Mouse (Mus musculus) hindbrain, embryonic 13.5 days (tissue): ENCODE measurements around the gene Asgr2. TPM values are rescaled to one million over a fixed set of nuclear protein-coding genes. Genes with fewer than 3 reads are reported as not detected.

Experiments used
- polyA plus RNA-seq: library from polyadenylated mRNA; unstranded; fragments of >200 nt; fragmentation: Nextera tagmentation; extraction: Ambion mirVana; gene quantifications from 2 replicates; pipeline ENCODE4 v1.2.1, GENCODE M21; 2015

Asgr2 gene
- polyA plus RNA-seq, 1 experiment from 2014 or later = not detected

Other genes with a start within 250 kb of the Asgr2 start
- gene Plscr3, start 246.3 kb upstream of the Asgr2 start, polyA plus RNA-seq = 51.7 and 53.7 TPM in 2 replicates
- gene Tnk1, start 233.9 kb upstream of the Asgr2 start, polyA plus RNA-seq = 0.13 and 0.23 TPM in 2 replicates
- gene Tmem95, start 214.6 kb upstream of the Asgr2 start, polyA plus RNA-seq = not detected in 2 replicates
- 2.0 and 2.5 TPM in 2 replicates for gene Kctd11, start 211.2 kb upstream of the Asgr2 start, polyA plus RNA-seq
- gene Acap1, start 197.1 kb upstream of the Asgr2 start, polyA plus RNA-seq = 0.17 and 0.52 TPM in 2 replicates
- 10.3 and 11.7 TPM in 2 replicates for gene 2810408A11Rik, start 191.7 kb upstream of the Asgr2 start, polyA plus RNA-seq
- gene Neurl4, start 191.6 kb upstream of the Asgr2 start, polyA plus RNA-seq = 18.8 and 22.6 TPM in 2 replicates
- gene Gps2, start 178.8 kb upstream of the Asgr2 start, polyA plus RNA-seq = 72.4 and 77.3 TPM in 2 replicates
- 1,129 and 1,134 TPM in 2 replicates for gene Eif5a, start 170.7 kb upstream of the Asgr2 start, polyA plus RNA-seq
- 4.0 and 7.1 TPM in 2 replicates for gene Ybx2, start 156.8 kb upstream of the Asgr2 start, polyA plus RNA-seq
- 3.9 and 4.0 TPM in 2 replicates for gene Slc2a4, start 144.5 kb upstream of the Asgr2 start, polyA plus RNA-seq
- gene Cldn7, start 127.9 kb upstream of the Asgr2 start, polyA plus RNA-seq = 0.38 and 0.87 TPM in 2 replicates
- gene Ctdnep1, start 111.5 kb upstream of the Asgr2 start, polyA plus RNA-seq = 22.4 and 22.7 TPM in 2 replicates
- 149 and 154 TPM in 2 replicates for gene Elp5, start 110.1 kb upstream of the Asgr2 start, polyA plus RNA-seq
- 670 and 709 TPM in 2 replicates for gene Gabarap, start 101.5 kb upstream of the Asgr2 start, polyA plus RNA-seq
- gene Phf23, start 96.9 kb upstream of the Asgr2 start, polyA plus RNA-seq = 72.9 and 74.8 TPM in 2 replicates
- 26.8 and 28.6 TPM in 2 replicates for gene Dvl2, start 92.0 kb upstream of the Asgr2 start, polyA plus RNA-seq
- 56.9 and 59.4 TPM in 2 replicates for gene Acadvl, start 77.2 kb upstream of the Asgr2 start, polyA plus RNA-seq
- gene Dlg4, start 75.7 kb upstream of the Asgr2 start, polyA plus RNA-seq = 28.1 TPM in 2 replicates
- gene Asgr1, start 38.6 kb upstream of the Asgr2 start, polyA plus RNA-seq = 1.5 and 1.7 TPM in 2 replicates
- gene Mgl2, start 37.7 kb downstream of the Asgr2 start, polyA plus RNA-seq = 0.88 and 0.95 TPM in 2 replicates
- 0.47 and 1.3 TPM in 2 replicates for gene Clec10a, start 63.6 kb downstream of the Asgr2 start, polyA plus RNA-seq
- 3.1 and 4.6 TPM in 2 replicates for gene Slc16a11, start 120.1 kb downstream of the Asgr2 start, polyA plus RNA-seq
- gene Slc16a13, start 128.4 kb downstream of the Asgr2 start, polyA plus RNA-seq = 16.1 and 18.1 TPM in 2 replicates
- 5.0 and 5.5 TPM in 2 replicates for gene Bcl6b, start 137.2 kb downstream of the Asgr2 start, polyA plus RNA-seq
- 193 and 201 TPM in 2 replicates for gene 0610010K14Rik, start 145.3 kb downstream of the Asgr2 start, polyA plus RNA-seq
- 12.4 and 14.7 TPM in 2 replicates for gene Gm21988, start 147.2 kb downstream of the Asgr2 start, polyA plus RNA-seq
- 340 and 342 TPM in 2 replicates for gene Rnasek, start 147.2 kb downstream of the Asgr2 start, polyA plus RNA-seq
- 2.1 and 2.8 TPM in 2 replicates for gene Alox12, start 162.7 kb downstream of the Asgr2 start, polyA plus RNA-seq
- gene Alox12e, start 230.0 kb downstream of the Asgr2 start, polyA plus RNA-seq = not detected in 2 replicates